Mouse (Mus musculus): ENCODE data around the gene Serpina16. TPM values are rescaled to one million over a fixed set of nuclear protein-coding genes. Genes with fewer than 3 reads are reported as not detected.
"Not testable (repeated sequence)": the region's sequence is repeated elsewhere in the genome, so short reads cannot be mapped to it uniquely, and the experiment has no call there.

Gene Serpina16
- polyA plus RNA-seq, 1 experiment from 2014 or later = not detected

- H3K27me3 ChIP-seq (ENCODE audit: control insufficient read depth, insufficient read depth, low read length) = no peaks in the 10 kb centered on the region
- no peak for ATAC-seq (ENCODE audit: insufficient number of reproducible peaks, insufficient read depth, low FRiP score, low read depth)
- 53% methylated on average over 2 of the region's 2 CpGs for WGBS
- H3K9ac ChIP-seq (replicated peaks; ENCODE audit: low read depth, low read length) = no peak overlapping the region
- H3K36me3 ChIP-seq (ENCODE audit: control insufficient read depth, insufficient read depth, low read length) = no peaks in the 10 kb centered on the region
- no peak overlapping the region for H3K4me2 ChIP-seq (replicated peaks; ENCODE audit: low read depth, low read length)
- no peak overlapping the region for H3K27ac ChIP-seq (ENCODE audit: low read length)
- H3K9me3 ChIP-seq (ENCODE audit: control insufficient read depth, low read depth, low read length) = no peaks in the 10 kb centered on the region
- no peaks in the 10 kb centered on the region for H3K4me1 ChIP-seq (ENCODE audit: control insufficient read depth, insufficient read depth, low read length)
- no peak overlapping the region for H3K4me3 ChIP-seq (ENCODE audit: low read depth, low read length)
These were observed 5.0 kb downstream of the Serpina16 start for GRCm38 (mm10) chr12:103670964-103671363.

- no peaks in the 10 kb centered on the region for H3K36me3 ChIP-seq (ENCODE audit: control insufficient read depth, insufficient read depth, low read length)
- no peak overlapping the region for H3K9ac ChIP-seq (replicated peaks; ENCODE audit: low read depth, low read length)
- no peaks in the 10 kb centered on the region for H3K4me1 ChIP-seq (ENCODE audit: control insufficient read depth, insufficient read depth, low read length)
- no peak overlapping the region for H3K4me2 ChIP-seq (replicated peaks; ENCODE audit: low read depth, low read length)
- H3K4me3 ChIP-seq (ENCODE audit: low read depth, low read length) = no peak overlapping the region
- WGBS = 73% methylated on average over 5 of the region's 5 CpGs
- H3K27me3 ChIP-seq (ENCODE audit: control insufficient read depth, insufficient read depth, low read length) = no peaks in the 10 kb centered on the region
- no peak overlapping the region for H3K27ac ChIP-seq (ENCODE audit: low read length)
- no peak for ATAC-seq (ENCODE audit: insufficient number of reproducible peaks, insufficient read depth, low FRiP score, low read depth)
- H3K9me3 ChIP-seq (ENCODE audit: control insufficient read depth, low read depth, low read length) = no peaks in the 10 kb centered on the region
These were observed 5.6 kb downstream of the Serpina16 start for GRCm38 (mm10) chr12:103670344-103670743.

- 83% methylated on average over 3 of the region's 3 CpGs for WGBS
- no peak for ATAC-seq (ENCODE audit: insufficient number of reproducible peaks, insufficient read depth, low FRiP score, low read depth)
- Histone ChIP-seq H3K9me3 (ENCODE audit: control insufficient read depth, low read depth, low read length) (no peaks in the 10 kb centered on the region), H3K4me3 (ENCODE audit: low read depth, low read length) (no peak overlapping the region), H3K9ac (replicated peaks; ENCODE audit: low read depth, low read length) (no peak overlapping the region), H3K27ac (ENCODE audit: low read length) (no peak overlapping the region), H3K4me1 (ENCODE audit: control insufficient read depth, insufficient read depth, low read length) (no peaks in the 10 kb centered on the region), H3K27me3 (ENCODE audit: control insufficient read depth, insufficient read depth, low read length) (no peaks in the 10 kb centered on the region), H3K36me3 (ENCODE audit: control insufficient read depth, insufficient read depth, low read length) (no peaks in the 10 kb centered on the region), H3K4me2 (replicated peaks; ENCODE audit: low read depth, low read length) (no peak overlapping the region)
These were observed 10.7 kb downstream of the Serpina16 start for GRCm38 (mm10) chr12:103665286-103665685.

- H3K4me2 ChIP-seq (replicated peaks; ENCODE audit: low read depth, low read length); H3K4me3 ChIP-seq (ENCODE audit: low read depth, low read length); H3K4me1 ChIP-seq (ENCODE audit: control insufficient read depth, insufficient read depth, low read length); H3K9ac ChIP-seq (replicated peaks; ENCODE audit: low read depth, low read length); ATAC-seq (ENCODE audit: insufficient number of reproducible peaks, insufficient read depth, low FRiP score, low read depth); H3K27me3 ChIP-seq (ENCODE audit: control insufficient read depth, insufficient read depth, low read length); H3K27ac ChIP-seq (ENCODE audit: low read length); H3K9me3 ChIP-seq (ENCODE audit: control insufficient read depth, low read depth, low read length); H3K36me3 ChIP-seq (ENCODE audit: control insufficient read depth, insufficient read depth, low read length): not testable (repeated sequence)
These were observed 13.9 kb downstream of the Serpina16 start for GRCm38 (mm10) chr12:103662053-103662452.

GRCm38 (mm10) chr12:103660076-103660475 lies 15.9 kb downstream of the Serpina16 start:
- no peaks in the 10 kb centered on the region for H3K36me3 ChIP-seq (ENCODE audit: control insufficient read depth, insufficient read depth, low read length)
- H3K4me3 ChIP-seq (ENCODE audit: low read depth, low read length) = no peak overlapping the region
- no peak overlapping the region for H3K27ac ChIP-seq (ENCODE audit: low read length)
- ATAC-seq (ENCODE audit: insufficient number of reproducible peaks, insufficient read depth, low FRiP score, low read depth) = no peak
- no peaks in the 10 kb centered on the region for H3K4me1 ChIP-seq (ENCODE audit: control insufficient read depth, insufficient read depth, low read length)
- H3K4me2 ChIP-seq (replicated peaks; ENCODE audit: low read depth, low read length) = no peak overlapping the region
- H3K27me3 ChIP-seq (ENCODE audit: control insufficient read depth, insufficient read depth, low read length) = no peaks in the 10 kb centered on the region
- no peak overlapping the region for H3K9ac ChIP-seq (replicated peaks; ENCODE audit: low read depth, low read length)
- no peaks in the 10 kb centered on the region for H3K9me3 ChIP-seq (ENCODE audit: control insufficient read depth, low read depth, low read length)
- 83% methylated on average over 5 of the region's 5 CpGs for WGBS

- Histone ChIP-seq H3K27ac (ENCODE audit: low read length) (no peak overlapping the region), H3K9me3 (ENCODE audit: control insufficient read depth, low read depth, low read length) (no peaks in the 10 kb centered on the region), H3K27me3 (ENCODE audit: control insufficient read depth, insufficient read depth, low read length) (no peaks in the 10 kb centered on the region), H3K4me3 (ENCODE audit: low read depth, low read length) (no peak overlapping the region), H3K9ac (replicated peaks; ENCODE audit: low read depth, low read length) (no peak overlapping the region), H3K4me1 (ENCODE audit: control insufficient read depth, insufficient read depth, low read length) (no peaks in the 10 kb centered on the region), H3K36me3 (ENCODE audit: control insufficient read depth, insufficient read depth, low read length) (no peaks in the 10 kb centered on the region), H3K4me2 (replicated peaks; ENCODE audit: low read depth, low read length) (no peak overlapping the region)
- no peak for ATAC-seq (ENCODE audit: insufficient number of reproducible peaks, insufficient read depth, low FRiP score, low read depth)
- WGBS = 77% methylated on average over 2 of the region's 2 CpGs
These were observed 16.8 kb downstream of the Serpina16 start for GRCm38 (mm10) chr12:103659171-103659570.

GRCm38 (mm10) chr12:103657991-103658390 lies 17.9 kb downstream of the Serpina16 start:
- WGBS = 81% methylated on average over 10 of the region's 10 CpGs
- ATAC-seq (ENCODE audit: insufficient number of reproducible peaks, insufficient read depth, low FRiP score, low read depth) = no peak
- Histone ChIP-seq H3K4me2 (replicated peaks; ENCODE audit: low read depth, low read length) (no peak overlapping the region), H3K9me3 (ENCODE audit: control insufficient read depth, low read depth, low read length) (no peaks in the 10 kb centered on the region), H3K4me3 (ENCODE audit: low read depth, low read length) (no peak overlapping the region), H3K27ac (ENCODE audit: low read length) (no peak overlapping the region), H3K4me1 (ENCODE audit: control insufficient read depth, insufficient read depth, low read length) (no peaks in the 10 kb centered on the region), H3K9ac (replicated peaks; ENCODE audit: low read depth, low read length) (no peak overlapping the region), H3K27me3 (ENCODE audit: control insufficient read depth, insufficient read depth, low read length) (no peaks in the 10 kb centered on the region), H3K36me3 (ENCODE audit: control insufficient read depth, insufficient read depth, low read length) (no peaks in the 10 kb centered on the region)

- Histone ChIP-seq H3K36me3 (ENCODE audit: control insufficient read depth, insufficient read depth, low read length) (no peaks in the 10 kb centered on the region), H3K27me3 (ENCODE audit: control insufficient read depth, insufficient read depth, low read length) (no peaks in the 10 kb centered on the region), H3K4me1 (ENCODE audit: control insufficient read depth, insufficient read depth, low read length) (no peaks in the 10 kb centered on the region), H3K4me2 (replicated peaks; ENCODE audit: low read depth, low read length) (no peak within 1 kb of the TSS), H3K9me3 (ENCODE audit: control insufficient read depth, low read depth, low read length) (no peaks in the 10 kb centered on the region), H3K9ac (replicated peaks; ENCODE audit: low read depth, low read length) (no peak within 1 kb of the TSS), H3K4me3 (ENCODE audit: low read depth, low read length) (no peak within 1 kb of the TSS), H3K27ac (ENCODE audit: low read length) (no peak within 1 kb of the TSS)
- no peak for ATAC-seq (ENCODE audit: insufficient number of reproducible peaks, insufficient read depth, low FRiP score, low read depth)
- 72% methylated on average over 9 of the region's 9 CpGs for WGBS
These were observed 18.9 kb downstream of the Serpina16 start, which contains the start of gene Serpina6 for GRCm38 (mm10) chr12:103656848-103657626. Gene Serpina6 (minus strand): TSS chr12:103657212.

All from stomach, embryonic 14.5 days (tissue).